Mouse (Mus musculus) myocyte (in vitro differentiated cells): Measurements from ENCODE around the gene Lect2.

Source experiments
- CEBPB ChIP-seq: IDR thresholded peaks from 2 replicates; pipeline ENCODE4 v1.6.1; 2011; ENCODE audit warnings: mild to moderate bottlenecking, moderate library complexity; ENCODE audit not compliant: poor library complexity, insufficient read depth, severe bottlenecking
- E2F4 ChIP-seq: IDR thresholded peaks from one replicate; pipeline ENCODE4 v1.6.1; 2011; ENCODE audit warnings: mild to moderate bottlenecking, control low read depth, moderate library complexity; ENCODE audit not compliant: insufficient read depth
- MAX ChIP-seq: IDR thresholded peaks from one replicate; pipeline ENCODE4 v1.6.1; 2011; ENCODE audit warnings: low read depth, mild to moderate bottlenecking, control low read depth
- MYOG ChIP-seq, 3 experiments: IDR thresholded peaks; one replicate each; pipeline ENCODE4 v1.6.1; 2011; ENCODE audit warnings: control low read depth in 2 of 3, low read depth in 2 of 3, mild to moderate bottlenecking in 2 of 3; ENCODE audit not compliant: insufficient read length in 2 of 3, control insufficient read depth in 1 of 3, insufficient read depth in 1 of 3
- POLR2A ChIP-seq: IDR thresholded peaks from one replicate; pipeline ENCODE4 v1.6.1; 2011; ENCODE audit warnings: low read depth, mild to moderate bottlenecking, control low read depth, moderate library complexity; ENCODE audit not compliant: insufficient read length
- POLR2AphosphoS2 ChIP-seq: IDR thresholded peaks from one replicate; pipeline ENCODE4 v1.6.1; 2011; ENCODE audit warnings: low read depth, control low read depth; ENCODE audit not compliant: insufficient read length
- SRF ChIP-seq: IDR thresholded peaks from one replicate; pipeline ENCODE4 v1.6.1; 2011; ENCODE audit warnings: low read depth; ENCODE audit not compliant: control insufficient read depth, insufficient read length
- TCF12 ChIP-seq: IDR thresholded peaks from one replicate; pipeline ENCODE4 v1.6.1; 2011; ENCODE audit warnings: mild to moderate bottlenecking, control low read depth; ENCODE audit not compliant: poor library complexity, insufficient read depth, severe bottlenecking
- TCF3 ChIP-seq: IDR thresholded peaks from one replicate; pipeline ENCODE4 v1.6.1; 2011; ENCODE audit warnings: low read depth, control low read depth; ENCODE audit not compliant: insufficient read length
- USF1 ChIP-seq: IDR thresholded peaks from one replicate; pipeline ENCODE4 v1.6.1; 2011; ENCODE audit warnings: low read depth, mild to moderate bottlenecking, control low read depth, moderate library complexity

DNA sequence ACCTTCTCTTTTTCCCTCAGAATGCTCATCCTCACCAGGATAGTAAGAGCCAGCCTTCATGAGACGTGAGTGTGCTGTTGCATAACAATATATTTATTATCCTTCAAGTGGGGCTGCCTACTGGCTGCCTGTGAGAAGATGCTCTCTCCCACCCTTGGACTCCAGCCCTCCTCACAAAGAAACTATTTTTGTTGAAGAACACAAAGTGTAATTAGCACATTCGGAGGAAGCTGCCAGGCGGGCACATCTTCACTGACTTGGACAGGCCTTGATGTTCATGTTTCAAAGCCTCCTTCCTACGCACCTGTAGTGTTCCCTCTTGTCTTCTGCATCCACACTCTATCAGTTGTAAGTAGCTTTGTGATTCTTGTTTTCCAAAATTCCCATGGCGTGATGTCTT lies 32.1 kb upstream of the Lect2 start:
- TF ChIP-seq POLR2A = no peak
- no peak for TF ChIP-seq MAX
- TF ChIP-seq E2F4 = no peak
- no peak for TF ChIP-seq MYOG (IDR thresholded peaks at IDR 0.05; ENCODE audit: control insufficient read depth in 1 of 3, insufficient read depth in 1 of 3, insufficient read length in 2 of 3, low read depth in 2 of 3)
- TF ChIP-seq POLR2AphosphoS2 = no peak
- TF ChIP-seq USF1 = no peak
- TF ChIP-seq SRF = no peak
- TF ChIP-seq TCF12 = no peak
- TF ChIP-seq CEBPB = no peak
- no peak for TF ChIP-seq TCF3
